Mouse (Mus musculus) spleen, adult 2 months (tissue): ENCODE measurements around the gene Tmem267. TPM values are rescaled to one million over a fixed set of nuclear protein-coding genes. Genes with fewer than 3 reads are reported as not detected.

ENCODE experiments used
- DNase-seq, 2 experiments: peaks; one replicate each; pipeline versions ENCODE4 v3.0.0 to v3.0.0-alpha.2; 2012 to 2021; ENCODE audit warnings: low spot score in 2 of 2, low read depth in 1 of 2
- H3K27ac ChIP-seq: fragments of 200-500 bp; 2 replicates; pipeline ENCODE4 v1.5.1; 2012; ENCODE audit warnings: low read length, inconsistent platforms; ENCODE audit not compliant: insufficient read depth
- H3K27me3 ChIP-seq: fragments of 200-500 bp; 2 replicates; pipeline ENCODE4 v1.6.1; 2012; ENCODE audit warnings: mild to moderate bottlenecking, moderate library complexity, low read length, inconsistent platforms; ENCODE audit not compliant: control insufficient read depth, insufficient read depth
- H3K36me3 ChIP-seq: fragments of 200-500 bp; 2 replicates; pipeline ENCODE4 v1.6.1; 2012; ENCODE audit warnings: mild to moderate bottlenecking, low read length, inconsistent platforms; ENCODE audit not compliant: control insufficient read depth, insufficient read depth
- H3K4me1 ChIP-seq: fragments of 200-500 bp; 2 replicates; pipeline ENCODE4 v1.6.1; 2011; ENCODE audit warnings: inconsistent platforms; ENCODE audit not compliant: control insufficient read depth, insufficient read depth, insufficient read length
- H3K4me3 ChIP-seq: fragments of 200-500 bp; 2 replicates; pipeline ENCODE4 v1.5.1; 2011; ENCODE audit warnings: mild to moderate bottlenecking, inconsistent platforms; ENCODE audit not compliant: insufficient read depth, insufficient read length; ENCODE audit errors: extremely low read depth
- CTCF ChIP-seq: fragments of 200-500 bp; IDR thresholded peaks from 2 replicates; pipeline ENCODE4 v1.5.1; 2011; ENCODE audit warnings: mild to moderate bottlenecking, inconsistent platforms; ENCODE audit not compliant: insufficient read depth, insufficient read length, insufficient replicate concordance; ENCODE audit errors: extremely low read depth
- POLR2A ChIP-seq: fragments of 200-500 bp; IDR thresholded peaks from 2 replicates; pipeline ENCODE4 v1.6.1; 2011; ENCODE audit warnings: low read depth, low read length, inconsistent platforms
- WGBS: fragments of 180-500 bp; shearing (Covaris S2); methylation state at CpG from one replicate; pipeline ENCODE4 v1.1.7; 2018; 5-methylcytosine and 5-hydroxymethylcytosine counted together
- polyA plus RNA-seq: library from polyadenylated mRNA; depleted of rRNA; stranded (reverse); fragments of >200 nt; gene quantifications from 2 replicates; pipeline ENCODE4 v1.2.3, GENCODE M21; 2012

Tmem267 gene
- polyA plus RNA-seq, 1 experiment, result 2.4 TPM

DNA sequence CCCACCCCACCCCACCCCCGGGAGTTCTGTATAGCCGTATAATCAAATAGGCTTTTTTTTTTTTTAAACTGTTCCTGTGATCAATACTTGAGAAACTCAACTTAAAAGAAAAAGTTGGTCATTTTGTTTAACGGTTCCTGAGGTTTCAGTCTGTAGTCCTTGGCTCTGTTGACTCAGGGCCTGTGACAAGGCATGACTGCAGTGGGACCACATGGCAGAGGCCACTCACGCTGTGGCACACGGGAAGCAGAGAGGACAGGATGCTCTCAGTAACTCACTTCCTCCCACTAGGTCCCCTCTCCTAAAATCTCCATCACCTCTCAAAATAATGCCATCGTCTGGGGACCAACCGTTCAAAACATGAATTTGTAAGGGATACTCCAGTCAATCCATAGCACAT, 153.3 kb downstream of the Tmem267 start:
- DNase-seq, result no peak
- no peaks in the 10 kb centered on the region for H3K36me3 ChIP-seq
- no peaks in the 10 kb centered on the region for H3K4me1 ChIP-seq
- H3K27me3 ChIP-seq, result no peaks in the 10 kb centered on the region
- WGBS, result 64% methylated on average over 7 of the region's 7 CpGs
- no peak for TF ChIP-seq CTCF
- TF ChIP-seq POLR2A, result no peak
- H3K4me3 ChIP-seq, result no peak overlapping the region
- H3K27ac ChIP-seq, result no peak overlapping the region

DNA sequence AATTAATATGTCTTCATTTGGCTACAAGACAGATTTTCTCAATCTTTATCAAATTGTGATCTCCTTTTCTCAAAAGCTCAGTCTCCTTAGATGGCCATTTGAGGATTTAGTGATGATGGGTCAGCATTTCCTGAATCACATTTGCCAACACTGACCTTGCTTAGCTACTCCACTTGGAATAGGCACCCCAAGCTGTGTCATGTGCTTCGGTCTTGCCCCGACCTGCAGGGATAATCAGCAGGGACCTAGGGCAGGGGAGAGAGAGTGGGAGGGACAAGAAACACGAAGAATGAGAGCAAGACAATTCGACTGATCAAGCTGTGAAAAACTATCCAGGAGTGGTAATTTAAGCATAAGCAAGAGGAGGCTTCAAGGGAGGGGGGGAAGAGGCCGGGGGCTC, 156.9 kb downstream of the Tmem267 start:
- no peak for DNase-seq
- WGBS, result 79% methylated on average over 5 of the region's 5 CpGs
- TF ChIP-seq POLR2A (no peak), CTCF (no peak)
- Histone ChIP-seq H3K27ac (no peak overlapping the region), H3K36me3 (no peaks in the 10 kb centered on the region), H3K4me3 (no peak overlapping the region), H3K4me1 (no peaks in the 10 kb centered on the region), H3K27me3 (no peaks in the 10 kb centered on the region)

DNA sequence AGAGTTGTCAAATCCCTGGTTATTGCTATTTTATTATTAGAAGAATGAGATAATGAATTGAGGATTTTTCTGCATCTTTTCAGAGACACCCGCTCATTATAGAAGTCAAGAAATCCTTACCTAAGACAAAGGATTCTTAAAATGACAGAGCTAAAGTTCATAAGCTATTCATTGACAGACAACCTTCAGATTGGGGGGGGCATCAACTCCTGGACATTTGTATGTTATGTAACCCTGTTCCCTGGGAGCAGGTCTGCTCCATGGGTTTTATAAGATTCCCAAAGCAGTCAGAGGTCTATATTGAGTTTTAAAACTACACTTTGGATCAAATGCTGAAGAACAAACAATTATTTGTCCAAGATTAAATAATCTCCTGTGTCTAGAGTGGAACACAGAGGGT, 158.7 kb downstream of the Tmem267 start:
- H3K36me3 ChIP-seq, result no peaks in the 10 kb centered on the region
- WGBS, result 91% methylated on average over 1 of the region's 1 CpGs
- H3K27ac ChIP-seq, result no peak overlapping the region
- H3K27me3 ChIP-seq, result no peaks in the 10 kb centered on the region
- H3K4me3 ChIP-seq, result no peak overlapping the region
- no peak for DNase-seq
- H3K4me1 ChIP-seq, result no peaks in the 10 kb centered on the region
- no peak for TF ChIP-seq CTCF
- TF ChIP-seq POLR2A, result no peak

DNA sequence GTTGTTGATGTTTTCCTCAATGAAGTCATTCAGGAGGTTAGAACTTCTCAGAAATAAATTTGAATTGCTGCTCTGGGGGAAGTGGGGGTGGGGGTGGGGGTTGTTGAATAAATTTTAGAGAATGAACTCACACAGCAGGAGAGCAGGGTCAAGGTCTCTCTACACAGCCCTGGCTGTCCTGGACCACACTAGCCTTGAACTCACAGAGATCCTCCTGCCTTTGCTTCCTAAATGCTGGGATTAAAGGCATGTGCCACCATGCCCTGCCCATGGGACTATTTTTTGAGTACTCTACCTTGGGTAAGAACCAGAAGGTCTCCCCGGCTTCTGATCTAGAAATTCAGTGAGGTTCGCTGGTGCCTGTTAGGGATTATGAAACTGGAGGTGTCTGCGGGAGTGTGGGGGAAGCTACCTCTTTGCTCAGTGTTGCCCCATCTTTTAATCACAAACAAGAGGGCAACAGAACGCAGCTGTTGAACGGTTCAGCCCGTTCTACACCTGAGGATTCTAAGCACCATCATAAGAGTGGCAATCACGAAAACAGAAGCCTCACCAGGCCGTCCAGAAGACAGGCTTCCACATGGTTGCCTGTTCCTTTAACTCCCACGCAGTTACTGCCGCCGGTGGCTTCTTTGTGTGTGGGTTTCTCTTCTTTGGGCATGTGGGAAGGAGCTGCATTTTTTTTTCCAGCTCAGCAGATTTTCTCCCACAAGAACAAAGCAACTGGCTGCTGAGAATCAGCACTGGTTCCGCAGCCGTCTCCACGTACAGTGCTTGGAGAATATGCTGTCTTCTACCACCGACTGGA, 161.3 kb downstream of the Tmem267 start:
- Histone ChIP-seq H3K36me3 (no peaks in the 10 kb centered on the region), H3K27ac (no peak overlapping the region), H3K4me1 (no peaks in the 10 kb centered on the region), H3K4me3 (no peak overlapping the region), H3K27me3 (no peaks in the 10 kb centered on the region)
- WGBS, result 67% methylated on average over 15 of the region's 15 CpGs
- TF ChIP-seq POLR2A (no peak), CTCF (no peak)
- DNase-seq, result no peak

DNA sequence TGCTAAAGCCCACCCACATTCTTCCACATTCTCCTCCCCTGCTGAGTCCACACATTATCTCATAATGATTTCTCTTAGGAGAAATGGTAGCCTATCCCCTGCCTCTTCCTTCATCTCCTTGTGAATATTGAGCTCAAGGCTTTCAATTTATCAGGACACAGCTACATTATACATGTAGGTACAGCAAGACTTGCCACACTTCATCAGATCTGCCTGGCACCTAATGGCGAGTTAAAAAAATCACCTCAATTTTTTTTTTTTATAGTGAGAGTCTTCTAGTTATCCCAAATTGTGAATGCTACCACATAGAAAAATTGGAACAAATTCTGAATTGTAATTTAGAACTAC, 161.8 kb downstream of the Tmem267 start:
- Histone ChIP-seq H3K27me3 (no peaks in the 10 kb centered on the region), H3K36me3 (no peaks in the 10 kb centered on the region), H3K4me3 (no peak overlapping the region), H3K27ac (no peak overlapping the region), H3K4me1 (no peaks in the 10 kb centered on the region)
- DNase-seq, result no peak
- 84% methylated on average over 1 of the region's 1 CpGs for WGBS
- TF ChIP-seq POLR2A (no peak), CTCF (no peak)

DNA sequence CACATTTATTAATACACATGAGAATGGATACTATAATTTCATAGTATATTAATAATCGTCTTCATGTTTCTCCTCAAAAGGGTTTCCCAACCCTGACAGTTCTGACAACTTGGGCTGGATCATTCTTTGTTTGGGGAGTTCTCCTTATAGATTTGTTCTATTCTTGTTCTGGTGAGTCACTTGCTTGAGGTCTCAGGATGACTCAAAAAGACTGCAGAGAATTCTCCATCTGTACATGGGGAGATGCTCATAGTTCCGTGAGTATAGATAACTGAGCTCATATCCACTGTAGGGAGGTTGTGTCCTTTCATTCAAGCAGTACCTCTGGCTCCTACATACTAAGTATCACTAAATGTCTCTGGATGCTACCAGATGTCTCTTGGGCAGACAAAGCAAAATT, 166.9 kb downstream of the Tmem267 start:
- no peak overlapping the region for H3K27ac ChIP-seq
- TF ChIP-seq POLR2A (no peak), CTCF (no peak)
- DNase-seq, result no peak
- 94% methylated on average over 2 of the region's 2 CpGs for WGBS
- no peak overlapping the region for H3K4me3 ChIP-seq
- H3K4me1 ChIP-seq, result no peaks in the 10 kb centered on the region
- no peaks in the 10 kb centered on the region for H3K27me3 ChIP-seq
- no peaks in the 10 kb centered on the region for H3K36me3 ChIP-seq

DNA sequence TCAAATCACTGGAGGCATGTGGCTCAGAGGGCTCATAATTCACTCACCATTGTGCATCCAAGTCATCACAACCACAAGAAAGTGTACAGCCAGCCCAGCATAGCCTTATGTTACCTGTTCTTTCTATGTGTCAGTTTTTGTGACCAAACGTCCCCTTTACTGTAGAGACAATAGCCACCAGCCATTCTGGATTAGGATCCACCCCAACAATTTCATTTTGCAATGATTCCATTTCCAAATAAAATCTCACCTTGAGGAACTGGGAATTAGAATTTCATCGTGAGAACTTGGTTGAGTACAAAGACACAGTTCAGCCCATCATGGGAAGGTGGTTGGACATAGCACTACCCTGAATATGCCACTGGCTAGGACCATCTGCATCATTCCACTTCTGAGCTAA, 168.4 kb downstream of the Tmem267 start:
- DNase-seq, result no peak
- TF ChIP-seq CTCF (no peak), POLR2A (no peak)
- 78% methylated on average over 2 of the region's 2 CpGs for WGBS
- H3K4me1 ChIP-seq, result no peaks in the 10 kb centered on the region
- H3K4me3 ChIP-seq, result no peak overlapping the region
- H3K36me3 ChIP-seq, result no peaks in the 10 kb centered on the region
- H3K27ac ChIP-seq, result no peak overlapping the region
- no peaks in the 10 kb centered on the region for H3K27me3 ChIP-seq
